Mouse (Mus musculus) spleen, postnatal 36 days (tissue): Measurements from ENCODE around the gene Sf3b1.
"Not testable (repeated sequence)": the region's sequence is repeated elsewhere in the genome, so short reads cannot be mapped to it uniquely, and the experiment has no call there.

Experiments
- DNase-seq, 2 experiments: peaks; one replicate each; pipeline ENCODE4 v3.0.0; 2022; ENCODE audit warnings: low spot score in 2 of 2, mixed read lengths in 1 of 2

Gene Sf3b1

DNA sequence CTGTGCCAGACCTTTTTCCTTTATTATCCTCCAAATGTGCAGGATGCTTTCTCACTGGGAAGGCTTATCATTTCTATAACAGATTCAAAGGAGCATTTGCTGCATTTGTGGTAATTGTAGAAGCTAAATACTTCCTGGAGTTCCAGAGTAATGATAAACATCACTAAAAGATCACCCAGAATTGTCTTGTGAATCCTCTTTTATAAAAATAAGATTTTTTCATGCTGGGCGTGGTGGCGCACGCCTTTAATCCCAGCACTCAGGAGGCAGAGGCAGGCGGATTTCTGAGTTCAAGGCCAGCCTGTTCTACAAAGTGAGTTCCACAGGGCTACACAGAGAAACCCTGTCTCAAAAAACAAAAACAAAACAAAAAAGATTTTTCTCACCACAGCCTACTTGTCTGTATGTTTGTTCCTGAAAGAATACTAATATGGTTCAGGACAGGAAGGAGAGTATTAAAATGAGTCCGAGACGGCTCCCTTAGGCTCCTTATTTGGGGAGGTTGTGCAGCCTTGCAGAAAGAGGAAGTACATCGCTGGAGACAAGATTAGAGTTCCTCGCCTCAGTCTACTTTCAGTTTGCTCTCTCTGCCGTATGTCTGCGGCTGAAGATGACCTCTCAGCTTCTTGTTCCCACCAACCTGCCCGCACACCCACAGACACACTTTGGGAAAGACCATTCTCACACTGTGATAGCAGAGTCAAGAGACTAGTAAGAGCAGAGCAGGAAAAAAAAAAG, 1.4 kb upstream of the Sf3b1 start:
- DNase-seq = peak; percentile 79 to 85

DNA sequence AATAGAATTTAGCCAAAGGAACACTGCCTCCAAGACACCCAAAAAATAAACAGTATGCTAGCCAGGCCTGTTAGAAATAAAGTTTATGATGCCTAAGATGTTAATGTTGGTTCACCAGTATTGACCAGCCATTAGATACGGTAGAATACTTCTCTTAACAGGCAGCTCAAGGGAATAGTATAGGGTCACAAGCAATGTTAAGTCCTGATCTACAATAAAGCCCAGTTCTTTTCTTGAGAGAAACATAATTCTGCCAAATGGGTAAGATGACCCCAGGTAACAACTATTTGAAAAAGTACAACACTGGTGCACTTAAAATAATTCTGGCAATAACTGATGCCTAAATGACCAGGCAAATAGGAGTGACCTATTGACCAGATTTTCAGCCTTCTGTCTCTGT, 685 bp upstream of the Sf3b1 start:
- DNase-seq = no peak

DNA sequence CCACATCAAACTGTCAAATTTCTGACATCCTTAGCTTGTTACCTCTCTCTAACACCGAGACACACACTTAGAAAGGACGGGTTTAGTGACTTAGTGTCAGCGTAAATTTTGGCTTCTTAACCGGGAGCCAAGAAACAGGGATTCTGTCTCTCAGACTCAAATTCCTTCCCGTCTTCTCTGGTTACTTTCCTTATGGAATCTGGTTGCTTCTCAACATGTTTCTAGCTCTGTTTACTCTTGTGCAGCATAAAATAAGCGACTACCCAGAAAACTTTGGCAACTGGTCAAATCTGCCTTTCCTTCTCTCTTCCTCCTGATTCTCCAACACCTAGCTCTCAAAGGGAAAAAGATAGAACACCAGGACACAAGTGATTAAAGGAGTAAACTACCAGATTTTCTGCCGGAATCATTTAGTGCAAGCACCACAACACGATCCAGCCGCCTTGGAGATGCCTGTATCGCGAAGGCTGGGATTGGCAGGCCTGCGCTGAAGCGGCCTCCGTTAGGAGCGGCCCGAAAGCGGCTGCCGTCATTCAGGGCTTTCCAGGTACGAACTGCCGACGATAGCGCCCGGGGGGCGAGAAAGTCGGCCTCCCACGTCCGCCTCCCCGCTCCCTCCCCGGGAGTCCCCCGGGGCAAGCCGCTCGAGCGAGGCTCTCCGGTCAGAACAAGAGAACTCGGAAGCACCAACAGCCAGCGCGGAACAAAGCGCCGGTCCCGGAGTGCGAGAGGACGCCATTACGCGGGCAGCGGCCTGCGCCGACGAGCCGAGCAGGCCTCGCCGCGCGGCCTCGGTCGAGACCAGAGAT, 633 bp downstream of the Sf3b1 start:
- no peak for DNase-seq

DNA sequence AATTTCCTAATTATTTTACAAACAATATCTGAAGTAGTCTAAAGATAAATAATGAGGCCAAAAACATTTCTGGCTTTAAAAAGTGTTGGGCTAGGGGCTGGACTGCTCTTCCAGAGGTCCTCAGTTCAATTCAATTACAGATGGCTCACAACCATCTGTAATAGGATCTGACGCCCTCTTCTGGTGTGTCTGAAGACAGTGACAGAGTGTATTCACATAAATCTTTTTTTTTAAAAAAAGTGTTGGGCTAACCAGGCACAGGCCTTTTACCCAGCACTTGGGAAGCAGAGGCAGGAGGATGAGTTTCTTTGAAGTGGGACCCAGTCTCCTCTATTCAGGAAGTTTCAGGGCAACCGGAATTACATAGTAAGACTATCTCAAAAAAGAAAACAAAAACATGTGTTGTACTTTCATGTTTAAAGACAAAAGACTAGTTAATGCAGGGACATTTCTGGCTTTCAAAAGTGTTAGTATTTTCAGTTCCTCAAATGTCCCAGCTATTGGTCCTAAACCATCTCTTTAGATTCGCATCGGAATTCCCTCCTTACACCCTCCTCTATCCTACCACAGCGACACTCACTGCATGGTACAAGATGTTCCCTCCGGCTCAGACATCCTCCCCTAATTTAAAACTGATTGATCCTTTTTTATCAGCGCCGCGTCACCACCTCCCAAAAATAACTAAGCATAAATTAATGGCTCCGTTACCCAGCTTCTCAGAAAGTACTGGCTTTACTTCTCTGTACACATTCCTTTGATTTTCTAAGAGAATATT, 1.4 kb downstream of the Sf3b1 start:
- DNase-seq = no peak

DNA sequence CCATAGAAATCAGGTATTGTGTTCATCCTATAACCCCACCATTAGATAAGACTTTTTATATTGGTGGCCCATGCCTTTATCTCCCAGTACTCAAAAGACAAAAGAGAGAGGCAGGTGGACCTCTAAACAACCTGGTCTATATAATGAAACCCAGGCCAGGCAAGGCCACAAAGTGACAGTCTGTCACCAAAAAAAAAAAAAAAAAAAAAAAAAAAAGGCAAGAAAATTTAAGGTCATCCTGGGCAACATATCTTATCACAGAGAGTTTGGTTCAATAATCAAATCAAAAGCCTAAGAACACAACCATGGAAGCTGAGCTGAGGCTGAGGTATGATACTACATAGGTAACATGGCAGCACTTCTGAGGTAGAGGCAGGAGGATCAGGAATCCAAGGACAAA, 5.4 kb downstream of the Sf3b1 start:
- no peak for DNase-seq

DNA sequence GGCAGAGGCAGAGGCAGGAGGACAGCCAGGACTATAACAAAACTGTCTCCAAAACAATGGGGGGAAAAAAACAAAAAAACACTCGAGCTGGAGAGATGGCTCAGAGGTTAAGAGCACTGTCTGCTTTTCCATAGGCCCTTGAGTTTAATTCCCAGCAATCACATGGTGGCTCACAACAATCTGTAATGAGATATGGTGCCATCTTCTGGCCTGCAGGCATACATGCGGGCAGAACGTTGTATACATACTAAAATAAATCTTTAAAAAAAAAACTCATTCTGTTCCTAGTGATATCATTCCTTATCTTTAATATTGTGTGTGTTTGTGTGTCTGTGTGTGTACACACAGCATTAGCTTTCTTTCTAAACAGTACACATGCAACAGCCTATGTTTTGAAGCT, 14.8 kb downstream of the Sf3b1 start:
- no peak for DNase-seq

DNA sequence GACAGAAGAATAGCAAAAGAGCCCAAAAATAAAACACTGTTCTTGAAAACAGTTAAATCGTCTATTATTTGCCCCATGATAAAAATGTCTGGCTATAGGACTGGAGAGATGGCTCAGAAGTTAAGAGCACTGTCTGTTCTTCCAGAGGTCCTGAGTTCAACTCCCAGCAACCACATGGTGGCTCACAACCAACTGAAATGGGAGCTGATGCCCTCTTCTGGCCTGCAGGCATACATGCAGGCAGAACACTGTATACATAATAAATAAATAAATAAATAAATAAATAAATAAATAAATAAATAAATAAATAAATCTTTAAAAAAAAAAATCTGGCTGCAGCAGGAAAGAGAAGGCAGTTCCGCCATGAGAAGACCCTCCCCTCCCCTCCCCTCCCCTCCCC, 19.0 kb downstream of the Sf3b1 start:
- DNase-seq = not testable (repeated sequence)

DNA sequence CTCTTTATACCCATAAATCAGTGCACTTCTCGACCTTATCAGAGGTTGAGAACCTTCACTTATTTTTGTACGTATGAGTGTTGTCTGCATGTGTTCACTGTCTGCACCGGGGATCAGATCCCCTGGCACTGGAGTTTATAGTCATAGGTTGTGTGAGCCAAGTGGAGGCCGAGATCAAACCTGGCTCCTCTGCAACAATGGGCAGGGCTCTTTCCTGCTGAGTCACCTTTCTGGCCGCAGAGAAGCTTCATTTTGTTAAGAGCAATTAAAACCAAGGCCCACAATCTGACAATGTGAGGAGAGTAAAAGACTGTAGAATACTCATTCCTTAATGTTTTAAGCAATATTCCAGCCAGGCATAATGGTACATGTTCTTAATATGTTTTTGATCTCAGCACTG, 33.7 kb downstream of the Sf3b1 start:
- DNase-seq = no peak

DNA sequence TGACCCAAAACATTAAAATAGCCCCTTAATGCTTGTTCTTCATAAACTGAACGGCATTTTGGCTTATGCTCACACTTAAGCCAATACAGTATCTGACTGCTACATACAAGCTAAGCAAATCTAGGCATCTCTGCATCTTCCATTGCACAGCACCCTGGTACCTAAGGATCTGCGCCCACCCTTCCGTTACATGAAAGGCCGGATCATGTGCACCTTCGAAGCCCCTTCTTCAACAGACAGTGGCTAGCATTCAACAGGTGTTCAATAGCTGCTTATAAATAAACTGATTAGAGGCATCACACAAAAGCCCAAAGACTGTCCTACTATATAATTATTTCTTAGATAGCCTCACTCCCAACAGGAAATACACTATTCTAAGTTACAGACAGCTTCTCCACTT, 41.0 kb downstream of the Sf3b1 start:
- DNase-seq = no peak

DNA sequence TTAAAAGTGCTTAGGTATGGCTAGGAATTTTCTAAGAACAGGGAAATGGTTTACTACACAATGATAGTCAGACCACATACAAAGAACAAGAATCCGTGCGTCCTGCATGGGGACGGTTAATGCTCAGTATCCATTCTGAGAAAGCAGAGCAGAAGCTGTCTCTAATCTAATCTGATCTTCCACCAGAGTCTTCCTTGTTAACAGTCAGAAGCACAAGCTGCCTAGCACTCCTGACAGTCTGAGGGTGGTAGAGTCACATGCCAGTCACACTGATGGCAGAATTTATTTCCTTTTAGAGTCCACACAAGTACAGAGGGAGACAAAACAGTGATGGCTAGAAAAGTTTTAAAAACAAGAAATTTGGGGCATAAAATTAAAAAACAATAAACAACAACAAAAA, 41.5 kb downstream of the Sf3b1 start:
- DNase-seq = no peak

DNA sequence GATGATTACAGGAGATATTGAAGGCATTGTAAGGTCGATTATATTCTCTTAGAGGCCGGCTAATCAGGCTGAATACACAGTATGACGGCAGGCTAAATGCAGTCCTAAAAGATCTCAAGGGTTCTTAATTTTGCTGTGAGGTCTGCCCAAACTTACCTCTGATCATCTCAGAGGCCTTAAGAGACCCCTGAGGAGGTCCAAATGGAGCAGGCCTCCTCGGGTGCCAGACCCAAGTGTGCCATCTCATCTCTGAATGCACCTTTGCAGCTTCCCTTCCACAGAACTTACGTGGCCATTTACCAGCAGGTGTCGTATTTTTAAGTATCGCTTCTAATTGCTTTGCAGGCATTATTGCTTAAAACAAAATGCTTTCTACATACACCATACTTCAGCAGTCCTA, 43.1 kb downstream of the Sf3b1 start:
- DNase-seq = no peak

DNA sequence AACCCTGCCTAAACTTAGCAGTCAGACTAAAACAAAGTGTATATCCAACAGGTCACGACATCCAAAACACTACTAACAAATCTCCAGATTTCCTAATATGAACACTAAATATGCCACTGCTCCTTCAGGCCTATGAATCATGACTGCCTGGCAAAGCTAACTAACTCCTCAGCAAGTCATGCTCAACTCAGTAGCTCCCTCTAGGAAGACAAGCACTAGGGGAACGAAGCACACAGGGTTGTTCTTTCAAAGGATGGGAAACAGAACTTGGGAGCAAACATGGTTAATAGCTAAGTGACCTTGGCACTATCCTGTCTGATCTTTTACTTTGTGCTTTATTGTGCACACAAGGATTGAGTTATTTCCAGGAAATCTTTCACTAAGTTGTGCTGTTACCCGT, 43.9 kb downstream of the Sf3b1 start:
- no peak for DNase-seq

DNA sequence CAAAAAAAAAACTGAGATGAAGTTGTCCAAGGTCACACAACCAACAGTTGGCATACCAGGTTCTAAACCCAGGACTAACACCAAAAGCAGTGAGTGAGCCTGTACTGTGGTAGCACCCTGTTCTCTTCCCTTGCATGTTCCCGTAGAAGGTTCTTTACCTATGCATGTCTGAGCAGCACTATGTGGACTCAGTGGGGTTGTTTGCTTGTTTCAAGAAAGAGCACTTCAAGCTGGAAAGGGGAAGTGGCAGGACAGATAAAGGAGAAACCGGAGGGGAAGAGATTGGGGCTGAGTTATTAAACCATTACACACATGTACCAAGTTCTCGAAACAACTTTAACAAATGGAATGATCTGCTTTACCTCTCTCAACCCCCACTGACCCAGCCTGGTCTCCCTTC, 44.6 kb downstream of the Sf3b1 start:
- DNase-seq = no peak

DNA sequence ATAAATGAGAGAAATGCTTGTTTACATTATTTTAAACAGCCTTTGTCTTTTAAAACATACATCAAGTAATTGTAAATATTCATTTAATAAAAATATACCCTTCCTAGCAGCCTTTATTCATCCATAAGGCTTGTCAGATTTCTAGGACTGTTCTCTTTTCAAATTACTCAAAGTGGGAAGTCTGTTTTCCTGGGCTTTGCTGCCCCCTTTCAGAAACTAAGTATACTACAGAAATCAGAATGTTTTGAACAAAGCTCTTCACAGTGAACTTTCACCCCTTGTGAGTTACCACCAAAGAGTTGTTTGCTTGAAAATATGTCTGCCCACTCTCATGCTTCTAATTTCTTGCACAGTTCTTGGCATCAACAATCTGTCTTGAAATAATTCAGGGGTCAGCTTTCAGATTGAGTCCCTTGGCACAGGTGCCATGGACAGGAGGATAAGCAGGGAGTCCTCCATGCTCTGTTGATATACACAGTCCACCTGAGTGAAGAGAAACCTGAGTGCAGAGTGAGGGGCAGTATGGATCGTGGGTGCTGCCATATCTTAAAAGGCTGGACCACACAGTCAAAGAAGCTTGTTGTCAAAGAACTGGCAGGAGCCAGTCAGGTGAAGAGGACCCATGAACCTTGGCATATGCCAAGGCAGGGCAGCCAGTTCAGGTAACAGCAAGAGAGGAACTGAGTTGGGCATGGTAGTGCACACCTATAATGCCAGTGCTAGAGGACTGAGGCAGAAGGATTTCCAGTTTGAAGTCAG, 47.9 kb downstream of the Sf3b1 start:
- DNase-seq = no peak

DNA sequence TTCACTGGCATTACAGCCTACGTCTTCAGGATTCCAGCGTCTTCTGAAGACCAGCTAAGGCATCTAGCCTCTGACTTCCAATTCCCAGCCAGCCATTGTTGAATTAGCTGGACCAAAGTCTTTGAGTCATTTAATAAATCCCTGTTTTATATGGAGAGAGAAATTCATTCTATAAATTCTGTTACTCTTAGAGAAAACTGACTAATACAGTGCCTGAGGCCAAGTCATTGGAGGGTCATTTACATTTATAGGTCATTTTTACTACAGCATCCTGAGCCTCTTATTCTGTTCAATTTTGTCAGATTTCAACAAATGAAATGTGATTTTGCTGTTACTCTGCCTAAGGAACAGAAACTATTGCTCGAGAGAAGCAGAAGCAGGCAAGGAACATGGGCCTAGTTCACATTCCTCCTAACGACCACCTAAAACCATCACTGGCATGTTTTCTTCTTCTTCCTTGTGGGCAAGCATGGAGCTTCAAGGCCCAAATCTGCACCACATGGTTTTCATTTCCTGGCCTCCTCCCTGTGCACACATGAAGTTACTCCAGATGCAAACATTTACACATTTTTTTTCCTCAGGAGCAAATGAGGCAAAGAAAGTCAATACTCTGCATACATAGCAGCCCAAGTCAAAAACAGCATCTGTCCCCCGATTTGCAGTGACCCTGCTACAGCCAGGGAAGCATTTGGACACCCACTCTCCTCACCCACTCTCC, 55.4 kb downstream of the Sf3b1 start:
- DNase-seq = no peak

DNA sequence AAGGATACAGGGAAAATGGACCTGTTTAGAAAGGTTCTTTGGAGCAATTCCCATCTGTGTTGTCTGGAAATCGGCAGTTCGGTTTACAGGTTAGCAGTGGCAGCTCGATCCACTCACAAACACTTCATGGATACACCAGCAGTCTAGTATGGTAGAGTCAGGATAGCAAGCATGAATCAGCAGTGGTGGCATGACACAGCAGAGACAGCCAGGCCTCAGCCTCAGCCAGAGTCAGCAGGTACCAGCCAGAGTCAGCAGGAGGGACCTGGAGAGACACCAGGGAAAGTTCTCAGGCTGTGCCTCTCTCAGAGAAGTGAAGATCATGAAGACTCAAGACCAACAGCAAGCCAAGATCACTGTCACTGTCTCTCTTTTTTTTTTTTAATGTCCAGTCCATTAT, 60.4 kb downstream of the Sf3b1 start:
- DNase-seq = no peak

DNA sequence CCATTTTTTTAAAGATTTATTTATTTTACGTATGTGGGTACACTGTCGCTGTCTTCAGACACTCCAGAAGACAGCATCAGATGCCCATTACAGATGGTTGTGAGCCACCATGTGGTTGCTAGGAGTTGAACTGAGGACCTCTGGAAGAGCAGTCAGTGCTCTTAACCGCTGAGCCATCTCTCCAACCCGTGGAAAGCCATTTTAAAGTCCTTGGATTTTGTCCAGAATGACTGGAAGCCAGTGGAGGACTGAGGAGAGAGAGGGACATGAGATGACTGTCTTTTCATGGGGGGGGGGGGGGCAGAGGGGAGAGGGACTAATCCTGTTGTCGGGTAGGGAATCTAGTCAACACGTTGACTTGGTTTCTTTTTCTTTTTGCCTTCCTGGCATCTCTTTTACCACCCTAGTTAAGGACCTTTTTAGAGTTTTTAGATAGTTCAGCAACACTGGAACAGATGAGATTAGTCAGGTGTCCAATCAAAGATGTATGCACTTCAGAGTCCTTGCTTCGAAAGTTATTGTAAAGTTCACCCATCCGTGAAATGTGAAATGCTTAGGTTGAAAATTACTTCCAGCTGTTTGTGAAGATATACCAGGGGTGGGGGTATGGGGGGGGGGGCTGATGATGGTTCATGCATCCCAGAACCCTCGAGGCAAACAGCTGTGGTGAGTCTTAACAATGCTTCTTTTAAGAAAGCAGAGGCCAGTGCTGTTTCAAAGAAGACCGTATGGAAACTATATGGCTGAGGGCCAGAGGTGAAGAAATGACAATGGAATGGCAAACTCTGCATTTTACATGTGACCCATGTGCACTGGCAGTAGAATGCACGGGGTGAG, 61.9 kb downstream of the Sf3b1 start:
- DNase-seq = no peak

DNA sequence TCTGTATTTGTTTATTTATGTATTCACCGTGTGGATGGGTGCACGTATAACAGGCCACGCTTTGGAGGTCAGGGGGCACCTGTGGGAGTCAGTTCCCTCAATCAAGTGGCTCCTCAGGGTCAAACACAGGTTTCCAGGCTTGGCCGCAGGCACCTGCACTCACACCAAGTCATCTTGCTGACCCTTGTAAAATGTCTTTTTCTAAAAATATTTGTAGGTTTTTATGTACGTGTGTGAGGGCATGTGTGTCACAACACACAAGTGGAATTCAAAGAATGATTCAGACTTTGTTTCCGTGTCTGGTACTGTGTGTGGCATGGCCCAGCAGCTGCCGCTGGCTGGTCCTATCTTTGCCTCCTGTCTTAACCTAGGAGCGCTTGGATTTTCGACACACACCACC, 65.6 kb downstream of the Sf3b1 start:
- no peak for DNase-seq

DNA sequence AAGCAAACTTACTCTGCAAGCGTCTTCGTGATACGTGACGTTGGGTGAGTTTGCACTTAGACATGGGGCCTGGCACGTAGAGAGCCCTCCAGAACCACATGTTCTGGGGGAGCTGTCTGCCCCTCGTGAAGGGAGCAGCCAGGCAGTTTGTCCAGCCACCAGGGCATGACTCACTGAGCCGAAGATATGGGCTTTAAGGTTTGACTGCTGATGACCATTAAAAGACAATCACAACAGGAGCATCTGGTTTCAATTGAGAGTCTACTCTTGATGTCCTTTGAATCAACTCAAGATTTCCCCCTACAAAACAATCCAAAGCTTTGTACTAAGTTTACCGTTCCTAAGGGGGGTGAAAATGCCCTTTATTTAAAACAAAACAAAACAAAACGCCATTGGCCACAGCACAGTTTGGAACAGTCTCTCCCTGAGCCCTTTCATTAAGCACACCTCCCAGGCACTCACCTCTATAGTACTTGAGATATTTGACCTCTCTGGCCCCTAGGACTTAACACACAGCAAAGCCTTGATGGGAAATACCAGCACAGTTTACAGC, 66.6 kb downstream of the Sf3b1 start:
- DNase-seq = no peak

DNA sequence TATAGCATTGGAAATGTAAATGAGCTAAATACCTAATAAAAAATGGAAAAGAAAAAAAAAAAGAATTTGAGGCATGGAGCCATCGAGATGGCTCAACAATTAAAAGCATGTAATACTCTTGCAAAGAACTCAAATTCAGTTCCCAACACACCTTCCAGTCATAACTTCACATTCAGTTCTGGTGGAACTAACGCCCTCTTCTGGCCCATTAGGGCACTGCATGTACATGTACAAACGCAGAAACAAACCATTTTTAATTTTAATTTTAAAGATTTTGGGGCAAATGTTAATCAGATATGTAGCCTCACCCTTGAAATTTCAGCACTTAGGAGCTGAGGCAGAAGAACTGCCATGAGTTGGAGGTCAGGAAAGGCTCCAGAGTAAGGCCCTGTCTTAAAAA, 68.8 kb downstream of the Sf3b1 start:
- no peak for DNase-seq
